Mouse (Mus musculus): ENCODE results near the gene Large1. TPM values are rescaled to one million over a fixed set of nuclear protein-coding genes. Genes with fewer than 3 reads are reported as not detected.
"Not testable (repeated sequence)": the region's sequence is repeated elsewhere in the genome, so short reads cannot be mapped to it uniquely, and the experiment has no call there.

Gene Large1
- polyA plus RNA-seq (2016; fragmentation: Nextera tagmentation; extraction: Ambion mirVana), result 11.7 and 11.9 TPM in 2 replicates

DNA sequence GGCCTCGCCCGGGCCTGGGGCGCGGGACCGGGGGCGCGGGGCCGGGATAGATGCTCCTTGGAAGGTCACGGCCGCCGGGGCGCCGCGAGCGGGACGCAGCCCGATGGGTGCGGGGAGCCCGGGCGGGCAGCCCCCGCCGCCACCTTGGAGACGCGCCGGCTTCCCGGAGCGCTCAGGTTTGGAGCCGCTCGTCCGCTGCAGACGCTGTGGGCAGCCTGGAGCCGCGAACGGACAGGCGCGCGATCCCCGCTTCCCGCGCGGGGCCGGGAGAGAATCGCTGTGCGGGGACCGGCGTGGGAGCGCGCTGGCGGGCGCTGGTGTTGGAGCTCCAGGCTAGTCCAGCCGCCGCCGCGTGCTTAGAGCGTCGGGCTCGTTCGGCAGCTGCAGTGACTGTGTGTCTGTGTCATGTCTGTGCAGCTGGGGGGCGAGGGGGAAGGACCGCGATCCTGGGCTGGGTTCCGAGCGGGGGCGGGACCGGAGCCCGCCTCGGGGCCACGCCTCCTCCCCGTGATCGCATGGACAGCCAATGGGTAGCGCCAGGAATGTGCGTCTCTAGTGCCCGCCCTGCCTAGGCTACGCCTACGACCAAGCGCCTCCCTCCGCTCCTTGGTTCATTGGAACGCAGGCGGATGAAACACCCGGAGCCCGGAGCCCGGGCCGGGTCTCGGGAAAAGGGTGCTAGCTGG is at the start of gene Large1:
Gene Large1 (minus strand): TSS at position 433 of the 686 bp plus-strand sequence.
- no peaks in the 10 kb centered on the region for H3K9me3 ChIP-seq
- H3K9ac ChIP-seq (replicated peaks), result peak within 1 kb of the TSS; percentile 87
- peak; percentile 98 for ATAC-seq (ENCODE audit: low FRiP score, low read depth)
- peaks cover 25% of the 10 kb centered on the region for H3K4me1 ChIP-seq
- H3K27ac ChIP-seq (replicated peaks), result peak within 1 kb of the TSS; percentile 95
- peak within 1 kb of the TSS; percentile 73 for H3K4me3 ChIP-seq
- 0 out of 2 replicates have a peak, but pooled peaks cover 2% of the 10 kb centered on the region for H3K27me3 ChIP-seq
- no peaks in the 10 kb centered on the region for H3K36me3 ChIP-seq
- under 1% methylated on average over 78 of the region's 84 CpGs for WGBS
- H3K4me2 ChIP-seq (replicated peaks), result peak within 1 kb of the TSS; percentile 69

DNA sequence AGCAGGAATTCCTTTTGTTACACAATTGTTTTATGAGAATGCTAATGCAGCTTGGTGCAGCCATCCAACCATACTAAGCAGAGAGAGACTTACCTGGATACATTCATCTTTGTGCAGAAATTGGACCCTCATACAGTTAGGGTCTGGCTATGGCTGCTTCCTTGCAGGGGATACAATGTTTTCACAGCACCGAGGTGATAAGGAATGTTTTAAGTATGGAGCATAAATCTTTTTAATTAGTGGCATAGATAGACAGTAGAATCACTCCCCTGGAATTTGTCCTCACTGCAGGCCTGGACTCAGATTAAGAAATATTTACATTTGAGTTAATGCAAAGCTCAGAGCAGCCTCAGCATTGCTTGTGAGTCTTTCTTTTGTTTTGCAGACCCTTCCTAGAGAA is 47.0 kb upstream of the Large1 start:
- ATAC-seq (ENCODE audit: low FRiP score, low read depth), result no peak
- no peaks in the 10 kb centered on the region for H3K4me1 ChIP-seq
- no peak overlapping the region for H3K9ac ChIP-seq (replicated peaks)
- no peaks in the 10 kb centered on the region for H3K9me3 ChIP-seq
- H3K36me3 ChIP-seq, result no peaks in the 10 kb centered on the region
- no peak overlapping the region for H3K4me3 ChIP-seq
- H3K27ac ChIP-seq (replicated peaks), result no peak overlapping the region
- 48% methylated on average over 1 of the region's 1 CpGs for WGBS
- H3K4me2 ChIP-seq (replicated peaks), result no peak overlapping the region
- no peaks in the 10 kb centered on the region for H3K27me3 ChIP-seq

- not testable (repeated sequence) for H3K4me2 ChIP-seq (replicated peaks); H3K27me3 ChIP-seq; H3K9ac ChIP-seq (replicated peaks); ATAC-seq (ENCODE audit: low FRiP score, low read depth); H3K36me3 ChIP-seq; H3K4me3 ChIP-seq; H3K4me1 ChIP-seq; H3K9me3 ChIP-seq; H3K27ac ChIP-seq (replicated peaks)
- 89% methylated on average over 6 of the region's 6 CpGs for WGBS
Observed at GRCm38 (mm10) chr8:73373001-73373400, 19.7 kb upstream of the Large1 start.

DNA sequence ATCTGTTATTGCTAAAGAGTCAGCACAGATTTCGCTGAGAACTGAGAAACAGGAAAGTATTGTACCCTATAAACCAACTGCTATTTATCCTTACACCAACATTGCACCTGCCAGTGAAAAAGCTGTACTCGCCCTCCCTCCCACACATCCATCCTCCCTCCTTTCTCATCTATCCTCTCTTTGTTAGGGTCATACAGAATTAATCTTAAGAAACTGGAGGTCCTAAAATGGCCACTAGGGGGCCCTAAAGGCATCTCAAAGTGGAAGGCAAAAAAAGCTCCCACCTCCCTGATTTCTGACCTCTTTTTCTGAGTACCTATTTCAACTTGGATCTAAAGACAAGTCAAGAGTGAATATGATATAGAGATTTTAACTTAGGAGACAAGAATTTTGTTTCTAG is 2.6 kb upstream of the Large1 start:
- 29% methylated on average over 2 of the region's 2 CpGs for WGBS
- Histone ChIP-seq H3K9me3 (no peaks in the 10 kb centered on the region), H3K36me3 (no peaks in the 10 kb centered on the region), H3K4me3 (no peak overlapping the region), H3K27ac (replicated peaks) (no peak overlapping the region), H3K9ac (replicated peaks) (no peak overlapping the region), H3K27me3 (0 out of 2 replicates have a peak, but pooled peaks cover 2% of the 10 kb centered on the region), H3K4me1 (peaks cover 12% of the 10 kb centered on the region), H3K4me2 (replicated peaks) (no peak overlapping the region)
- no peak for ATAC-seq (ENCODE audit: low FRiP score, low read depth)

DNA sequence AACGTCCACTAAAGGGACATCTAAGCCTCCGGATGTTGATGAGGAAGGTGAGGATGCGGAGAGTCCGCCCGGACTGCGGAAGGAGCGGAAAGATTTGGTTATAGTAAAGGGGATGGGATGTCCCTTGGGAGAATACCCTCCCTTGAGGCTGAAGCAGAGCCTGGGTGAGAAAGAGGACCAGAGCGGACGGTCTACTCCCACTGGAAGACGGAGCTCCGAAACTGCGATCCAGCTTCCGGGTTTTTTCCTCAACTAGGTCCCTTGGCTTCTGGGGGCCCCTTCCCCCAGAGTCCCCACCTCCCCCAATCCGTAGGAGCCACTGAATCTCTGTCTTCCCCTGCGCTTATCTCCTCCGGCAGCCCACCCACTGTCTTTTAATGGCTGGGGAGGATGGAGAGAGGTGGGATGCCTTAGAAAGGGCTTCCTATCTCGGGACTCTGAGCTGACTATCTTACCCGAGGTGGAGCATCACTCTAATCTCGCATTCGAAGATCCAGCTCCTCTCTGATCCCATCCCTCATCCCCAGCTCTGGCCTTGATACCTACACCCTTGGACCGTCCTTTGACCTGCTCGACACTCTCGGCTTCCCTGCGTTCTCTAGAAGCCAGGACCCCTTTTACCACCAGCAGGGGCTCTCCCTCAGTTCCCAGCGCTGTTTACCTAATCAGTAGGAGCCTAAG is 1.0 kb upstream of the Large1 start:
- WGBS, result under 1% methylated on average over 25 of the region's 25 CpGs
- Histone ChIP-seq H3K4me1 (peaks cover 23% of the 10 kb centered on the region), H3K4me2 (replicated peaks) (peak overlapping the region; percentile 69), H3K9me3 (no peaks in the 10 kb centered on the region), H3K27ac (replicated peaks) (peak overlapping the region; percentile 78), H3K27me3 (0 out of 2 replicates have a peak, but pooled peaks cover 2% of the 10 kb centered on the region), H3K4me3 (peak overlapping the region; percentile 73), H3K9ac (replicated peaks) (peak overlapping the region; percentile 59), H3K36me3 (no peaks in the 10 kb centered on the region)
- peak; percentile 20 for ATAC-seq (ENCODE audit: low FRiP score, low read depth)

DNA sequence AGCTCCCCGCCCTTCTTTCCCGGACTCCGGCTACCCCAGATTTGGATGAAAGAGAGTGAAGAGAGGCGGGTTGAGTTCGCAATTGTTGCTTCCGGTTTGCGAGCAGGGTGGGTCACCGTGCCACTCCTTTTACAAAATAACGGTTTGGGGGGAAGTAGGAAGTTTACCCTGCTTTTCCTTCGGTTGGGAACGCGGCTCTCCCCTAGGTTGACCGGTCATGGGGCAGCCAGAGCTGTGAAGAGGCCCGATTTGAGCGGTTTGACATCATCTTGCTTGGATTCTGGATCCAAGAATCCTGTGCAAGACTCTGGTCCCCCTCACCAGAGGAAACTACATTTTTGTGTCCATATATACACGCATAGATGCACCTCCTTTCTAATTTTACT is 447 bp upstream of the Large1 start:
- H3K27ac ChIP-seq (replicated peaks), result peak overlapping the region; percentile 78
- H3K27me3 ChIP-seq, result 0 out of 2 replicates have a peak, but pooled peaks cover 2% of the 10 kb centered on the region
- H3K4me2 ChIP-seq (replicated peaks), result peak overlapping the region; percentile 69
- 0% methylated on average over 16 of the region's 16 CpGs for WGBS
- H3K4me3 ChIP-seq, result peak overlapping the region; percentile 73
- peak overlapping the region; percentile 59 for H3K9ac ChIP-seq (replicated peaks)
- peak; percentile 50 for ATAC-seq (ENCODE audit: low FRiP score, low read depth)
- no peaks in the 10 kb centered on the region for H3K9me3 ChIP-seq
- H3K36me3 ChIP-seq, result no peaks in the 10 kb centered on the region
- H3K4me1 ChIP-seq, result peaks cover 25% of the 10 kb centered on the region

DNA sequence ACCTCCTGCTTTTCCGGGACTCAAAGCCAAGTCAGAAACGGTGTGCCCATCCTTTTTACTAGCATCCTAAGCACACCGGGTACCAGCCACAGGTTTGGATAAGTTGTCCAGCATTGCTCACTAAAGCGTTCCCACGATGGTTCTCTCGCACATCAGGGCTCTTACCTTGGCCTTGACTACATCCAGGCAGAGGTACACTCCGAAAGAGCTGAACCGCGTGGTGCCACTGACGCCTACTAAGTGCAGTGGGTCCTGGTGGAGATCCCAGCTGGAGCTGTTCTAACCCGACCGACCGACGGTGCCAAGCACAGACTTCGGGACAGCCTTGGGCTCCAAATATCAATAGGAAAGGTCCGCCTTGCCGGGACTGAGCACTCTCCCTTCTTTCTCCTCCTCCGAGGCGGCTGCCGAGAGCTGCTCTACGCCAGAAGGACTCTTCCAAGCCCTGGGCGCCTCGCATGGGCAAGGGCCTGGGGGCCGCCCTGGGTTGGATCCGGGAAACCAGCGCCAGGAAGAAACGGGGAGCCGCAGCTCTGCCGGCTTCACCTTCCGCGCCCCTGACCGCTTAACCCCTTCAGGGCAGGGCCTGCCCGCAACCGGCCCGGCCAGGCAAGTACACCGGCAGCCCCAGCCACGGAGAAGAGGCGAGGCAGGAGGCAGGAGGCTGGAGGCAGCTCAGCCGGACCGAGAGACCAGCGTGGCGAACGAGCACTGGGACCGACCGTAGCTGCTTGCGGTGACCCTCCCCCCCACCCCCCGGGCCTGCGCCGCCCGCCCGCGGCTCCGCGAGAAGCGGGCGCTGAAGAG is 836 bp downstream of the Large1 start:
- WGBS, result under 1% methylated on average over 50 of the region's 56 CpGs
- peaks cover 25% of the 10 kb centered on the region for H3K4me1 ChIP-seq
- H3K9ac ChIP-seq (replicated peaks), result peak overlapping the region; percentile 87
- H3K4me2 ChIP-seq (replicated peaks), result peak overlapping the region; percentile 69
- peak; percentile 21 for ATAC-seq (ENCODE audit: low FRiP score, low read depth)
- H3K36me3 ChIP-seq, result no peaks in the 10 kb centered on the region
- peak overlapping the region; percentile 95 for H3K27ac ChIP-seq (replicated peaks)
- no peaks in the 10 kb centered on the region for H3K9me3 ChIP-seq
- 0 out of 2 replicates have a peak, but pooled peaks cover 2% of the 10 kb centered on the region for H3K27me3 ChIP-seq
- H3K4me3 ChIP-seq, result peak overlapping the region; percentile 73

DNA sequence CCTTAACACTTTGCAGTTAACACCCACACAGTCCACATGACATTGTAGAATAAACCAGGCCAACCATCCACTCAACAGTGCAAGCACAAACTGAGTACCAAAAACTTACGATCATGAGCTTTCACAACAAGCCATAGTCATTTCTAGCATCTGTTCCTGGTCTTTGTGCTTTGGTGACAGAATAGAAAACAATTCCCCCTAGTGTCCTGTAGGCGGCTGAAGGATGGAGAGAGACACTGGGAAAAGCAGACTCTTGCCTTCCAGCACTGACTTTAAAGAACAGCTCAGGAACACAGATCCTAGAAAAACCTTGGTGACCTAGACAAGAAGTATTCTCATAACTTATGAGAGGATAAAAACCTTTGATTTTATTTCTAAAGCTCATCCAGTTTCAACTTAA is 3.0 kb downstream of the Large1 start:
- Histone ChIP-seq H3K4me3 (peak overlapping the region; percentile 17; the same call in 1 of the 2 replicates), H3K9ac (replicated peaks) (0 out of 2 replicates have a peak overlapping the region, but pooled peaks have one; percentile 15), H3K9me3 (no peaks in the 10 kb centered on the region), H3K27ac (replicated peaks) (no peak overlapping the region), H3K4me2 (replicated peaks) (peak overlapping the region; percentile 39), H3K27me3 (no peaks in the 10 kb centered on the region), H3K36me3 (no peaks in the 10 kb centered on the region), H3K4me1 (peaks cover 25% of the 10 kb centered on the region)
- WGBS, result 27% methylated on average over 2 of the region's 2 CpGs
- ATAC-seq (ENCODE audit: low FRiP score, low read depth), result no peak

- 84% methylated on average over 3 of the region's 3 CpGs for WGBS
- H3K27me3 ChIP-seq, result no peaks in the 10 kb centered on the region
- H3K9me3 ChIP-seq, result no peaks in the 10 kb centered on the region
- no peak overlapping the region for H3K4me2 ChIP-seq (replicated peaks)
- H3K27ac ChIP-seq (replicated peaks), result no peak overlapping the region
- H3K4me1 ChIP-seq, result no peaks in the 10 kb centered on the region
- no peak overlapping the region for H3K4me3 ChIP-seq
- no peak for ATAC-seq (ENCODE audit: low FRiP score, low read depth)
- no peak overlapping the region for H3K9ac ChIP-seq (replicated peaks)
- H3K36me3 ChIP-seq, result no peaks in the 10 kb centered on the region
Observed at GRCm38 (mm10) chr8:73342761-73343395, 10.5 kb downstream of the Large1 start.

- Histone ChIP-seq H3K9ac (replicated peaks) (no peak overlapping the region), H3K27me3 (no peaks in the 10 kb centered on the region), H3K4me3 (no peak overlapping the region), H3K27ac (replicated peaks) (no peak overlapping the region), H3K36me3 (no peaks in the 10 kb centered on the region), H3K4me1 (no peaks in the 10 kb centered on the region), H3K9me3 (no peaks in the 10 kb centered on the region), H3K4me2 (replicated peaks) (no peak overlapping the region)
- ATAC-seq (ENCODE audit: low FRiP score, low read depth), result no peak
- 77% methylated on average over 1 of the region's 1 CpGs for WGBS
Observed at GRCm38 (mm10) chr8:73336845-73337244, 16.5 kb downstream of the Large1 start.

DNA sequence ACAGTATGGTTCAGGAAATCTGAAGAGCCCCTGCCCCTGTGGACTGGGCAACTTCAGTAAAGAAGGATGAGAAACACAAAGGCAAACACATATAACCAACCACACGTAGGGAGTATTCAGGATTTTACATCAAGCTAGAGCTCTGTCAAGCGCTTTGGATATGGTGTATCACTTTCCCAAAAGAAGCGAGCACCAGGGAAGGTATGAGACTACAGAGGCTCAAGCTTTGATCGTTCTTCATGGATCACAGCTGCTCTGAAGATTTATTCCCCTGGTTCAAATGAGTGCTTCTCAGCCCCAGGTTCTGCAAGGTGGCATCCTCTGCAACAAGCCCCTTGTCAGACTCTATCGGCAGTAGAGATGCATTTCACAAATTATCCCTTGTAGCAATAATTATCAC is 24.2 kb downstream of the Large1 start:
- H3K9ac ChIP-seq (replicated peaks), result no peak overlapping the region
- H3K9me3 ChIP-seq, result no peaks in the 10 kb centered on the region
- no peak overlapping the region for H3K4me2 ChIP-seq (replicated peaks)
- H3K27ac ChIP-seq (replicated peaks), result no peak overlapping the region
- ATAC-seq (ENCODE audit: low FRiP score, low read depth), result no peak
- WGBS, result 83% methylated on average over 5 of the region's 5 CpGs
- H3K4me3 ChIP-seq, result no peak overlapping the region
- no peaks in the 10 kb centered on the region for H3K36me3 ChIP-seq
- H3K27me3 ChIP-seq, result no peaks in the 10 kb centered on the region
- H3K4me1 ChIP-seq, result no peaks in the 10 kb centered on the region

Data from midbrain, embryonic 12.5 days (tissue).